Mouse (Mus musculus): ENCODE results near the gene Exosc10. TPM values are rescaled to one million over a fixed set of nuclear protein-coding genes. Genes with fewer than 3 reads are reported as not detected.

Exosc10 gene
- total and polyA plus RNA-seq, 2 experiments from 2014 or later: 70.8 to 78.8 TPM

DNA sequence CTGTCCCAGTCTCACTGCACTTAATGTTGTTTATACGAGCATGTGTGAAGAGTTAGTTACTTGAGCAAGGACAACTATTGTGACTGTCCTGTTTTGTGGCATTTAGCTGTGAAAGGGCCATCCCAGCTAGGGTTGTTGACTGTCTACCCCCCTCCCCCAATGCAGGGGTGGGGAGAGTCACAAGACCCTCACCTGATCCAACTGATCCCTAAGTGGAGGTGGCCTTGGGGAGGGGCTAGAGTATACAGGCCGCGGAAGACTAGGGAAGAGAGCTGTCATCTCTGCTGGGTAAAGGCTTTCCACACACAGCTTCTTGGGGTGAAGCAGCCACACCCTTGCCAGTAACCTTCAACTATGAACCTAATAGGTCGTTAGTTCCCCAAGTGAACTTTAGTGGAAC is 42.1 kb downstream of the Exosc10 start:
- no peak for DNase-seq (ENCODE audit: low spot score)
- H3K4me2 ChIP-seq (ENCODE audit: low read depth, low read length, poor library complexity, severe bottlenecking): no peak overlapping the region
- no peak overlapping the region for H3K4me3 ChIP-seq (ENCODE audit: low read depth, low read length)
- TF ChIP-seq CTCF (IDR thresholded peaks at IDR 0.05): no peak
- no peaks in the 10 kb centered on the region for H3K27me3 ChIP-seq (ENCODE audit: insufficient read depth, low read length)
- no peak overlapping the region for H3K9ac ChIP-seq (replicated peaks; ENCODE audit: low read length, poor library complexity, severe bottlenecking)
- ATAC-seq (ENCODE audit: low FRiP score): no peak
- peaks cover 11% of the 10 kb centered on the region for H3K36me3 ChIP-seq (ENCODE audit: insufficient read depth, low read length)
- no peaks in the 10 kb centered on the region for H3K4me1 ChIP-seq (ENCODE audit: insufficient read depth, low read length)
- WGBS: 96% methylated on average over 4 of the region's 4 CpGs
- no peaks in the 10 kb centered on the region for H3K9me3 ChIP-seq (ENCODE audit: low read length)
- H3K27ac ChIP-seq (ENCODE audit: low read depth, low read length): no peak overlapping the region

DNA sequence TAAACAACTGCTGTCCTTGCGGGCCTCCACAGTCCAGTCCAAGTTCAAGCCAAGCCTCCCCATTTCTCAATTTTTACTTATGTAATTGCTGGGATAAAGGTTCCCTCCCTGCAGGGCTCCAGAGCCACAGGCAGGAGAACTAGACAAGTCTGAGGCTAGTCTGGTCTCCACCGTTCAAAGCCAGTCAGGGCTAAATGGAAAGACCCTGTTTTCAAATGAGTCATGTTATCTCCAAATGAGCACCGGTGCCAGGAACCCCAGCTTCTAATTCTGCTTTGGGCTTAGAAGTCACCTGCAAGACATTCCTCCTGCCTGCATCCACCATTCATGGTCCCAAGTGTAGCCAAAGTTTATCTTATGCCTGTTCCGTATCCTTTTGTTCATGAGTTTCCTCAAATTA is 43.6 kb downstream of the Exosc10 start:
- Histone ChIP-seq H3K4me3 (ENCODE audit: low read depth, low read length) (no peak overlapping the region), H3K9ac (replicated peaks; ENCODE audit: low read length, poor library complexity, severe bottlenecking) (no peak overlapping the region), H3K4me2 (ENCODE audit: low read depth, low read length, poor library complexity, severe bottlenecking) (no peak overlapping the region), H3K9me3 (ENCODE audit: low read length) (no peaks in the 10 kb centered on the region), H3K27me3 (ENCODE audit: insufficient read depth, low read length) (no peaks in the 10 kb centered on the region), H3K27ac (ENCODE audit: low read depth, low read length) (no peak overlapping the region), H3K4me1 (ENCODE audit: insufficient read depth, low read length) (no peaks in the 10 kb centered on the region), H3K36me3 (ENCODE audit: insufficient read depth, low read length) (peaks cover under 1% of the 10 kb centered on the region; the same call in 1 of the 2 replicates)
- ATAC-seq (ENCODE audit: low FRiP score) (no peak), DNase-seq (ENCODE audit: low spot score) (no peak)
- 82% methylated on average over 4 of the region's 4 CpGs for WGBS
- no peak for TF ChIP-seq CTCF (IDR thresholded peaks at IDR 0.05)

DNA sequence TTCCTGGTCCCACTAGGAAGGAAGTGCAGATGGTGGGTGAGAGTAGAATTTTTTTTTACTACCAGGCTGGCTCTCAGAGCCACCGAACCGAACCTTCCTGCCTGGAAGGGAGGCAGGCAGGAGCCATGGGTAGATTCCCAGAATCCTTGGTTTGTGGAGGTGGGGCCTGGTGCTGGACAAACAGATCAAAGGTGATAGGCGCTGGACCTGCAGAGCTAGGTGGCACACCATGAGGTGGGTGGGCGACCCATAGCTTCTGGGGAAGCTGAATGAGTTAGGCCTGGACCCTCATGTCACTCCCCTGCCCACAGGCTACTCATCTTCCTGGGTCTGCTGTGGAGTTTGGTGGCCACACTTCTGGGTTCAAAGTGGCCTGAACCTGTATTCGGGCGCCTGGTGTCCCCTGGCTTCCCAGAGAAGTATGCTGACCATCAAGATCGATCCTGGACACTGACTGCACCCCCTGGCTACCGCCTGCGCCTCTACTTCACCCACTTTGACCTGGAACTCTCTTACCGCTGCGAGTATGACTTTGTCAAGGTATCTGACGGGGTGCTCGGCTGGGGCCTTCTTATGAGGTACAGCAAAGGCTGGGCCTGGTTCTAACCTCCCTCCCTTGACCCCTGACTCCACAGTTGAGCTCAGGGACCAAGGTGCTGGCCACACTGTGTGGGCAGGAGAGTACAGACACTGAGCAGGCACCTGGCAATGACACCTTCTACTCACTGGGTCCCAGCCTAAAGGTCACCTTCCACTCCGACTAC is 44.3 kb downstream of the Exosc10 start, which contains the start of gene Masp2:
TSS of gene Masp2 (plus strand) at position 198 of the 764 bp plus-strand sequence.
- no peak for ATAC-seq (ENCODE audit: low FRiP score)
- WGBS: 92% methylated on average over 14 of the region's 14 CpGs
- no peak within 1 kb of the TSS for H3K4me3 ChIP-seq (ENCODE audit: low read depth, low read length)

DNA sequence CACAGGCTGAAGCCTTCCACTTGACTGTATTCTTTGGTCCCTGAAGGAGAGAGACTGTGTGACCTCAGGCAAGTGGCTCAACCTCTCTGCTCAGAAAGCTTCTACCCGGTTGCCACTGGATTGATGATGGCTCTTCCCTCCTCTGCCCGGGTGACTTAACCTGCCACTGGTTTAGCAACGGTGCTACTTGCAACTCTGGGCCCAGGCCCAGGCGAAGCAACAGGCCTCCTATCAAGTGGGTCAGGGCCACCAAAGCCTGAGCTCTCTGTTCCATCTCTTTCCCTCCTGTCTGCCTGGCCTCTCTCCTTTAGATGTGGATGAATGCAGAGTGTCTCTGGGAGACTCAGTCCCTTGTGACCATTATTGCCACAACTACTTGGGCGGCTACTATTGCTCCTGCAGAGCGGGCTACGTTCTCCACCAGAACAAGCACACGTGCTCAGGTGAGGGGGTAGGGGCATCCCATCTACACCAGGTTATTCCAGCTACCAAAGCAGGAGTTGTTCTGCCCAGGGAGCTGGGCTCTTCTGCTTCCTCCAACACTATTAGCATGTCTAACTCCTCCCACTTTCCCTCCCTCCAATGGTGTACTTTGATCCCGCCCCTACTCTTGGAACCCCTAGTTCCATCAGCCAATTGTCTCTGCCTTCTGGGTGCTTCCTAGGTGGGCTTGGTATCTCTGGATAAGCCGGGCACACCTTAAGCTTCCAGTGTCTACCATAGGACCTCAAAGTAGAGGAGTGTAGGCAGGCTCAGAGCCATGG is 45.3 kb downstream of the Exosc10 start:
- no peaks in the 10 kb centered on the region for H3K36me3 ChIP-seq (ENCODE audit: insufficient read depth, low read length)
- TF ChIP-seq CTCF (IDR thresholded peaks at IDR 0.05): no peak

More for the DNA sequence above, 44.3 kb downstream of the Exosc10 start, which contains the start of gene Masp2:
- H3K36me3 ChIP-seq (ENCODE audit: insufficient read depth, low read length): no peaks in the 10 kb centered on the region
- no peaks in the 10 kb centered on the region for H3K9me3 ChIP-seq (ENCODE audit: low read length)
- H3K27ac ChIP-seq (ENCODE audit: low read depth, low read length): no peak within 1 kb of the TSS
- TF ChIP-seq CTCF (IDR thresholded peaks at IDR 0.05): no peak
- H3K4me2 ChIP-seq (ENCODE audit: low read depth, low read length, poor library complexity, severe bottlenecking): no peak within 1 kb of the TSS
- no peaks in the 10 kb centered on the region for H3K4me1 ChIP-seq (ENCODE audit: insufficient read depth, low read length)
- H3K27me3 ChIP-seq (ENCODE audit: insufficient read depth, low read length): no peaks in the 10 kb centered on the region
- no peak within 1 kb of the TSS for H3K9ac ChIP-seq (replicated peaks; ENCODE audit: low read length, poor library complexity, severe bottlenecking)
- no peak for DNase-seq (ENCODE audit: low spot score)

DNA sequence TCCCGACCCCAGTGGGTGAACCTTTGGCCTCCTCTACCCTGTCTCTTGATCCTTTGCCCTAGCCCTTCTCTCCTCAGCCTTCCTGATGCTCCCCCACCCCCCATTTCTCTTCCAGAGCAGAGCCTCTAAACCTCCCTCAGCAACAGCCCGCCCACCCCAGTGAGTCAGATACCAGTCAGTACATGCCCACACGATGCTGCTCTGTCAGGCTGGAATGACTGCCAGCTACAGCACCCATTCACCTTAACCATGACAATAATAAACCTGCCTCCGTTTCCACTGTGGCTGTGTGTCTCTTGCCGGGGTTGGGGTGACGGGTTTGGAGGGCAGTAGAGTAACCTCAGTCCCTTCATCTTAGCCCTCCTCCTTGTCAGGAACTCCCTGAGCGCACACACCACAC is 45.9 kb downstream of the Exosc10 start:
- H3K4me2 ChIP-seq (ENCODE audit: low read depth, low read length, poor library complexity, severe bottlenecking): no peak overlapping the region
- DNase-seq (ENCODE audit: low spot score): no peak
- no peak overlapping the region for H3K9ac ChIP-seq (replicated peaks; ENCODE audit: low read length, poor library complexity, severe bottlenecking)
- no peaks in the 10 kb centered on the region for H3K36me3 ChIP-seq (ENCODE audit: insufficient read depth, low read length)
- TF ChIP-seq CTCF (IDR thresholded peaks at IDR 0.05): no peak
- no peak for ATAC-seq (ENCODE audit: low FRiP score)
- 82% methylated on average over 7 of the region's 7 CpGs for WGBS
- H3K9me3 ChIP-seq (ENCODE audit: low read length): no peaks in the 10 kb centered on the region
- no peaks in the 10 kb centered on the region for H3K4me1 ChIP-seq (ENCODE audit: insufficient read depth, low read length)
- no peak overlapping the region for H3K4me3 ChIP-seq (ENCODE audit: low read depth, low read length)
- no peak overlapping the region for H3K27ac ChIP-seq (ENCODE audit: low read depth, low read length)
- H3K27me3 ChIP-seq (ENCODE audit: insufficient read depth, low read length): no peaks in the 10 kb centered on the region

More for the DNA sequence above, 45.3 kb downstream of the Exosc10 start:
- H3K4me2 ChIP-seq (ENCODE audit: low read depth, low read length, poor library complexity, severe bottlenecking): no peak overlapping the region
- no peak overlapping the region for H3K9ac ChIP-seq (replicated peaks; ENCODE audit: low read length, poor library complexity, severe bottlenecking)
- no peak overlapping the region for H3K27ac ChIP-seq (ENCODE audit: low read depth, low read length)
- H3K4me3 ChIP-seq (ENCODE audit: low read depth, low read length): no peak overlapping the region
- no peaks in the 10 kb centered on the region for H3K27me3 ChIP-seq (ENCODE audit: insufficient read depth, low read length)
- ATAC-seq (ENCODE audit: low FRiP score) (no peak), DNase-seq (ENCODE audit: low spot score) (no peak)
- H3K9me3 ChIP-seq (ENCODE audit: low read length): no peaks in the 10 kb centered on the region
- 70% methylated on average over 10 of the region's 10 CpGs for WGBS
- H3K4me1 ChIP-seq (ENCODE audit: insufficient read depth, low read length): no peaks in the 10 kb centered on the region
